Mouse (Mus musculus): Measurements from ENCODE around the gene Map2.

Gene Map2

GRCm38 (mm10) chr1:66386751-66387452 lies 211.8 kb downstream of the Map2 start:
- peak; percentile 55 for DNase-seq (ENCODE audit: low read depth, low spot score)

- peak; percentile 32 for DNase-seq (ENCODE audit: low read depth, low spot score)
Observed at GRCm38 (mm10) chr1:66388561-66388960, 213.5 kb downstream of the Map2 start.

GRCm38 (mm10) chr1:66394944-66395637 lies 220.0 kb downstream of the Map2 start:
- no peak for DNase-seq (ENCODE audit: low read depth, low spot score)

GRCm38 (mm10) chr1:66395826-66396225 lies 220.8 kb downstream of the Map2 start:
- no peak for DNase-seq (ENCODE audit: low read depth, low spot score)

GRCm38 (mm10) chr1:66401902-66402301 lies 226.8 kb downstream of the Map2 start:
- no peak for DNase-seq (ENCODE audit: low read depth, low spot score)

GRCm38 (mm10) chr1:66407270-66407967 lies 232.3 kb downstream of the Map2 start:
- peak; percentile 13 for DNase-seq (ENCODE audit: low read depth, low spot score)

- DNase-seq (ENCODE audit: low read depth, low spot score): no peak
Observed at GRCm38 (mm10) chr1:66418360-66418759, 243.3 kb downstream of the Map2 start.

GRCm38 (mm10) chr1:66426073-66426472 lies 251.0 kb downstream of the Map2 start:
- no peak for DNase-seq (ENCODE audit: low read depth, low spot score)

GRCm38 (mm10) chr1:66430962-66431361 lies 255.9 kb downstream of the Map2 start:
- DNase-seq (ENCODE audit: low read depth, low spot score): no peak

- no peak for DNase-seq (ENCODE audit: low read depth, low spot score)
Observed at GRCm38 (mm10) chr1:66431472-66431871, 256.4 kb downstream of the Map2 start.

GRCm38 (mm10) chr1:66438069-66438468 lies 263.0 kb downstream of the Map2 start:
- DNase-seq (ENCODE audit: low read depth, low spot score): no peak

- DNase-seq (ENCODE audit: low read depth, low spot score): no peak
Observed at GRCm38 (mm10) chr1:66442922-66443321, 267.8 kb downstream of the Map2 start.

- DNase-seq (ENCODE audit: low read depth, low spot score): no peak
Observed at GRCm38 (mm10) chr1:66449471-66449870, 274.4 kb downstream of the Map2 start.

- no peak for DNase-seq (ENCODE audit: low read depth, low spot score)
Observed at GRCm38 (mm10) chr1:66456580-66456979, 281.5 kb downstream of the Map2 start.

GRCm38 (mm10) chr1:66457747-66458146 lies 282.7 kb downstream of the Map2 start:
- DNase-seq (ENCODE audit: low read depth, low spot score): no peak

- no peak for DNase-seq (ENCODE audit: low read depth, low spot score)
Observed at GRCm38 (mm10) chr1:66459394-66459793, 284.3 kb downstream of the Map2 start.

- no peak for DNase-seq (ENCODE audit: low read depth, low spot score)
Observed at GRCm38 (mm10) chr1:66460850-66461249, 285.8 kb downstream of the Map2 start.

- peak; percentile 68 for DNase-seq (ENCODE audit: low read depth, low spot score)
Observed at GRCm38 (mm10) chr1:66467821-66468703, 293.0 kb downstream of the Map2 start, which contains the start of gene Unc80. Gene Unc80, plus strand, starts transcription at chr1:66468367.

- DNase-seq (ENCODE audit: low read depth, low spot score): no peak
Observed at GRCm38 (mm10) chr1:66468704-66469020, 293.6 kb downstream of the Map2 start.

- DNase-seq (ENCODE audit: low read depth, low spot score): no peak
Observed at GRCm38 (mm10) chr1:66482751-66483150, 307.7 kb downstream of the Map2 start.

Measured in mesoderm, embryonic 11.5 days (tissue).